Mouse (Mus musculus): ENCODE measurements around the gene Ndc1. TPM values are rescaled to one million over a fixed set of nuclear protein-coding genes. Genes with fewer than 3 reads are reported as not detected.

Gene Ndc1
- polyA plus RNA-seq, 1 experiment from 2014 or later: 27.9 TPM

GRCm38 (mm10) chr4:107442288-107442687 is 74.7 kb downstream of the Ndc1 start:
- no peak overlapping the region for H3K9ac ChIP-seq
- peak overlapping the region; percentile 65 for H3K27ac ChIP-seq (replicated peaks)
- H3K9me3 ChIP-seq (replicated peaks): no peaks in the 10 kb centered on the region
- peak overlapping the region; percentile 19 for H3K4me3 ChIP-seq (replicated peaks)
- H3K27me3 ChIP-seq: peaks cover 34% of the 10 kb centered on the region
- WGBS: 35% methylated on average over 11 of the region's 11 CpGs
- H3K4me2 ChIP-seq (replicated peaks): peak overlapping the region; percentile 40
- no peak for ATAC-seq (ENCODE audit: insufficient number of reproducible peaks, low FRiP score, low TSS enrichment, low read depth)
- peaks cover 41% of the 10 kb centered on the region for H3K4me1 ChIP-seq
- no peaks in the 10 kb centered on the region for H3K36me3 ChIP-seq

DNA sequence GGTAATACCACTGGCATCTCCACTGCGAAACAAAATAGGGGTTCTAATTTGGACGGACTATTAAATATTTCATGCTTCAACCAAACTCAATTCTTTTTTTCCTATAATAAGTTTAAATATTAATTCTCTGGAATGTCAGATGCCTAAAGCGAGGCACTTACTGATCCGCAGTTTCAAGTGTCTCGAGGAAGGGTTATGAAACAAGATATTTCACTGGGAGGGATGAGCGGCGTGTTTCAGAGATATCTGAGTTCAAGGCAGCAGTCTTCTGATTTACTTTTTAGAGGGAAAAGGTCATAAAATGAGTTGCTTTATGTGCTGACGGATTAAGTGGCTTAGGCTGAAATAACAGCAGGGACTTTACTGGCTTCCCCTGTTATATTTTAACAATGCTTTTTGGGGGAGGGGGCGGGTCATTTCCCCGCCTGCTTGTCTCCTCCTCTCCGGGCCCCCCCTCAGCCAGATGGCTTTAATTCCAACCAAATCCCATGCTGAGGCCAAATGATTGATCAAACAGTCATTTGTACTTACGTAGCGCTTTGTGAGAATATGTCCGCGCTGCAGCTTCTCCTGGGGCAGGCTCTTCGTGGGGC is 75.4 kb downstream of the Ndc1 start:
- H3K4me2 ChIP-seq (replicated peaks): peak overlapping the region; percentile 40
- no peak; the same call in 1 of the 2 replicates for ATAC-seq (ENCODE audit: insufficient number of reproducible peaks, low FRiP score, low TSS enrichment, low read depth)

DNA sequence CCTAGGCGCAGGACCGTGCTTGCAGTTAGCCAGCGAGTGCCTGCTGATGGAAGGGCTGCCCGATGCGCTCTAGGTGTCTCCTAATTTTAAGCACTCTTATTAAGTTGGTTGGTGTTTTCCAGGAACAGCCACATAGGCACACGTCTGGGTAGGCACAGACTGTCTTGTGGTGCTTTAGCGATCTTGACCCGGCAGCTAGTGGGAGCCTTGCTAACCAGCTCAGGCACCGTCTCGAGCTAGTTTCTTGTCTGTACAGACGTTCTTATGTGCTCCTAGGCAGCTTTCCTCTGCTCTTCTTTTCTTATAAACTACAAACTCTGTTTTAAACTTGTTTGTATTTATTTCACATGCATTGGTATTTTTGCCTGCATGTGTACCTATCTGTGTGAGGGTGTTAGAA is 76.0 kb downstream of the Ndc1 start:
- Histone ChIP-seq H3K36me3 (no peaks in the 10 kb centered on the region), H3K4me3 (replicated peaks) (peak overlapping the region; percentile 19; the same call in 1 of the 2 replicates), H3K27ac (replicated peaks) (peak overlapping the region; percentile 65; the same call in 1 of the 2 replicates), H3K4me2 (replicated peaks) (peak overlapping the region; percentile 40), H3K9ac (no peak overlapping the region), H3K27me3 (peaks cover 30% of the 10 kb centered on the region), H3K9me3 (replicated peaks) (no peaks in the 10 kb centered on the region), H3K4me1 (peaks cover 36% of the 10 kb centered on the region)
- ATAC-seq (ENCODE audit: insufficient number of reproducible peaks, low FRiP score, low TSS enrichment, low read depth): no peak
- WGBS: 38% methylated on average over 11 of the region's 11 CpGs

More for the DNA sequence above, 75.4 kb downstream of the Ndc1 start:
- Histone ChIP-seq H3K9ac (no peak overlapping the region), H3K4me3 (replicated peaks) (peak overlapping the region; percentile 19), H3K27me3 (peaks cover 29% of the 10 kb centered on the region), H3K9me3 (replicated peaks) (no peaks in the 10 kb centered on the region), H3K27ac (replicated peaks) (peak overlapping the region; percentile 65), H3K36me3 (no peaks in the 10 kb centered on the region), H3K4me1 (peaks cover 36% of the 10 kb centered on the region)
- WGBS: 21% methylated on average over 16 of the region's 16 CpGs

- Histone ChIP-seq H3K27ac (replicated peaks) (no peak overlapping the region), H3K27me3 (peaks cover 15% of the 10 kb centered on the region; the same call in 1 of the 2 replicates), H3K4me3 (replicated peaks) (no peak overlapping the region), H3K9ac (no peak overlapping the region), H3K9me3 (replicated peaks) (no peaks in the 10 kb centered on the region), H3K36me3 (no peaks in the 10 kb centered on the region), H3K4me1 (peaks cover 14% of the 10 kb centered on the region), H3K4me2 (replicated peaks) (no peak overlapping the region)
- ATAC-seq (ENCODE audit: insufficient number of reproducible peaks, low FRiP score, low TSS enrichment, low read depth): no peak
- 85% methylated on average over 6 of the region's 6 CpGs for WGBS
These were observed 80.9 kb downstream of the Ndc1 start for GRCm38 (mm10) chr4:107448481-107448880.

GRCm38 (mm10) chr4:107449519-107449918 is 81.9 kb downstream of the Ndc1 start:
- WGBS: 88% methylated on average over 13 of the region's 13 CpGs
- H3K36me3 ChIP-seq: no peaks in the 10 kb centered on the region
- peaks cover 12% of the 10 kb centered on the region; the same call in 1 of the 2 replicates for H3K4me1 ChIP-seq
- H3K9ac ChIP-seq: no peak overlapping the region
- no peaks in the 10 kb centered on the region for H3K9me3 ChIP-seq (replicated peaks)
- H3K4me2 ChIP-seq (replicated peaks): no peak overlapping the region
- no peak for ATAC-seq (ENCODE audit: insufficient number of reproducible peaks, low FRiP score, low TSS enrichment, low read depth)
- no peak overlapping the region for H3K27ac ChIP-seq (replicated peaks)
- H3K4me3 ChIP-seq (replicated peaks): no peak overlapping the region
- peaks cover 11% of the 10 kb centered on the region; the same call in 1 of the 2 replicates for H3K27me3 ChIP-seq

DNA sequence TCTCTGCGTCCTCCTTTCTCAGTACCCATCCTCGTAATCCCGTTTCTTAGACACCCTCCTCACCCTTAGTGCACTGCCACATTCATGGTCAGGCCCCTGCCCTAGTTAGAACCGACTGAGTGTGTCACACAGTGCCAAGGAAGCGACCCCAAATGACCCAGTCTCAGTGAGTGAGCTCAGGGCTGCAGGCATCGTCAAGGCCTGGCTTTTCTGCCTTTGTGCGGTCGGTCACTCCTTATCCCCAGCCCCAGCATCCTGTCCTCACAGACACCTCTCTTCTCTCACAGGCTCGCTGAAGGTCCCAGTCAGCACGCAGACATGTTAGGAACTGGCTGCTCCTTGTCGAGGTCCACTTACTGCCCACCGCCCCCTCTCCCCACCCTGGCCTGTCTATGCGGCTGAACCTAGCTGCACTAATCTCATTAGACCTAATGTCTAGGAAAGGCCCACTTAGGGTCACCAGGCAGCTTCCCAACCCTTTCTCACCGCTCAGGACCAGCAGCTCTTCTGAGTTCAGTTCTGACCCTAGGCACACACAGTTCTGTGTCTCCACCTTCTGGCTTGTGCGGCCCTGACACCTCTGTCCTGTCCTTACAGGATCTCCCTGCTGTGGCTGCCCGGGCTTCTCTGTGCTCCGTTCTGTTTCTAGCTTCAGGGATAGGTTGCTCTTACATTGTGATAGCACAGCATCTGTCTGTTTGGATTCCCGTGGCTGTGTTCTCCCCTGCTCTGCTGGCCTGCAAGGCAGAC is 84.9 kb downstream of the Ndc1 start:
- no peak overlapping the region for H3K27ac ChIP-seq (replicated peaks)
- H3K9me3 ChIP-seq (replicated peaks): no peaks in the 10 kb centered on the region
- 0 out of 2 replicates have a peak, but pooled peaks cover 3% of the 10 kb centered on the region for H3K27me3 ChIP-seq
- no peak overlapping the region for H3K4me3 ChIP-seq (replicated peaks)
- no peaks in the 10 kb centered on the region for H3K36me3 ChIP-seq
- no peak overlapping the region for H3K4me2 ChIP-seq (replicated peaks)
- ATAC-seq (ENCODE audit: insufficient number of reproducible peaks, low FRiP score, low TSS enrichment, low read depth): no peak
- 70% methylated on average over 18 of the region's 18 CpGs for WGBS
- H3K9ac ChIP-seq: no peak overlapping the region
- peaks cover 19% of the 10 kb centered on the region for H3K4me1 ChIP-seq

DNA sequence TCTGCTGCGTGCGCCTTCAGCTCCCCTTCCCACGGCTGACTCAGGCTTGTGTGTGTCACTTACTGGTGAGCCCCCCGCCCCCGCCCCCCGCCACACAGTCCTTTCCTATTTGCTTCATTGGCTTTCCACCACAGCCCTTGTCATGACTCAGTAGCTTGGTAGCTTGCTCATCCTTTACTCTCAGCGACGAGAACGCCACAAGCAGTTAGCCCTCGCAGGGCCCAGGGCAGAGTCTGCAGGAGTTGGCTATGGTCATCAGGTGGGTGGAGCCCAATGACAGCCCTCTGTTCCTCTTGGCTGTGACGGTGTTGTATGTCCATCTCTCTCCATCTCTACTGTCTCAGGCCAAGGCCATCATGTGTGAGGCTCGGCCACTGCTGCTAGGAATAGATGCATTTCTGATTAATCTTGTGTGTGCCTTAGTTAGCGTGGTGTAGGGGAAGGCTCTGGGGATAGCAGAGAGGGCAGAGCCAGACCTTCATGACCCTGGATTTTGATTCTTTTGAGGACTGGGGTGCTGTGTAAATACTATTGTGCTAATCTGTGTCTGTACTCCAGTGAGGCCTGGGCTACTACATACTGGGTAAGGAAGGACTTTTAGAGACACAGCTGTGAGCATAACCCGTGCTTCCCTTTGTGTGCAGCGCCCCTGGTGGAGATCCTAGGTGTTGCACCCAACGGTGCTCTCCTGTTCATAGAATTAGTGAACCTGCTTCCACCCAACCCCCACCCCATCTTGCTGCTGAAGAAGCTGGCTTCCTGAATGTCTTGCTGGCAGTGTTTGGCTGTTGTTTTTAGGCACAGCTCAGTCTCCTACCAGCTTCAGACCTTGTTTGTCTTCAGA is 85.8 kb downstream of the Ndc1 start:
- H3K9ac ChIP-seq: no peak overlapping the region
- H3K4me2 ChIP-seq (replicated peaks): no peak overlapping the region
- 63% methylated on average over 16 of the region's 16 CpGs for WGBS
- H3K4me3 ChIP-seq (replicated peaks): no peak overlapping the region
- no peak for ATAC-seq (ENCODE audit: insufficient number of reproducible peaks, low FRiP score, low TSS enrichment, low read depth)
- H3K27ac ChIP-seq (replicated peaks): no peak overlapping the region; the same call in 1 of the 2 replicates
- H3K27me3 ChIP-seq: no peaks in the 10 kb centered on the region
- no peaks in the 10 kb centered on the region for H3K36me3 ChIP-seq
- peaks cover 29% of the 10 kb centered on the region for H3K4me1 ChIP-seq
- H3K9me3 ChIP-seq (replicated peaks): no peaks in the 10 kb centered on the region

DNA sequence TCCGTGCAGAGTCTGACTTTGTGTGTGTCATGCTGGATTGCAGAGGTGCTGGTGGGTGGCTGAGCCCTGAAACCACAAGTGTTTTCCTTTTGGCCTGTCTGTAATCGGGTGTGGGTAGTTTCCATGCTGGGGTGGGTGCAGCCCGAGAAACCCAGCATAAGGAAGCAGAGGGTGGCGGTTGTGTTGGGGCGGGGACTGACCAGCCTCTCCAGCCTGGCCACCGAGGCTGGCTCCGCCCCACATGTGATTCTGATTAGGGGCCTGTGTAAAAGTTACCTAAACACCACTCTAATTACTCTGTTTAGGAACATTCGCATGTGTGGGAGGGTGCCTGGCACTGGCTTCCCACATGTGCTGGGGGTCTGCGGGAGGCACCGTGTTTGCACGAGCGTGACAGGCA is 90.0 kb downstream of the Ndc1 start:
- H3K9me3 ChIP-seq (replicated peaks): no peaks in the 10 kb centered on the region
- peak overlapping the region; percentile 41 for H3K4me2 ChIP-seq (replicated peaks)
- H3K27ac ChIP-seq (replicated peaks): peak overlapping the region; percentile 68; the same call in 1 of the 2 replicates
- peak; percentile 83 for ATAC-seq (ENCODE audit: insufficient number of reproducible peaks, low FRiP score, low TSS enrichment, low read depth)
- WGBS: 27% methylated on average over 12 of the region's 12 CpGs
- peaks cover 57% of the 10 kb centered on the region for H3K4me1 ChIP-seq
- no peaks in the 10 kb centered on the region; the same call in 1 of the 2 replicates for H3K27me3 ChIP-seq
- H3K36me3 ChIP-seq: no peaks in the 10 kb centered on the region
- H3K9ac ChIP-seq: no peak overlapping the region
- H3K4me3 ChIP-seq (replicated peaks): peak overlapping the region; percentile 12; the same call in 1 of the 2 replicates

GRCm38 (mm10) chr4:107458907-107459306 is 91.3 kb downstream of the Ndc1 start:
- Histone ChIP-seq H3K4me3 (replicated peaks) (no peak overlapping the region), H3K9me3 (replicated peaks) (no peaks in the 10 kb centered on the region), H3K9ac (no peak overlapping the region), H3K4me2 (replicated peaks) (no peak overlapping the region), H3K27me3 (no peaks in the 10 kb centered on the region; the same call in 1 of the 2 replicates), H3K27ac (replicated peaks) (no peak overlapping the region), H3K4me1 (peaks cover 51% of the 10 kb centered on the region), H3K36me3 (no peaks in the 10 kb centered on the region)
- WGBS: 83% methylated on average over 17 of the region's 17 CpGs
- ATAC-seq (ENCODE audit: insufficient number of reproducible peaks, low FRiP score, low TSS enrichment, low read depth): no peak

DNA sequence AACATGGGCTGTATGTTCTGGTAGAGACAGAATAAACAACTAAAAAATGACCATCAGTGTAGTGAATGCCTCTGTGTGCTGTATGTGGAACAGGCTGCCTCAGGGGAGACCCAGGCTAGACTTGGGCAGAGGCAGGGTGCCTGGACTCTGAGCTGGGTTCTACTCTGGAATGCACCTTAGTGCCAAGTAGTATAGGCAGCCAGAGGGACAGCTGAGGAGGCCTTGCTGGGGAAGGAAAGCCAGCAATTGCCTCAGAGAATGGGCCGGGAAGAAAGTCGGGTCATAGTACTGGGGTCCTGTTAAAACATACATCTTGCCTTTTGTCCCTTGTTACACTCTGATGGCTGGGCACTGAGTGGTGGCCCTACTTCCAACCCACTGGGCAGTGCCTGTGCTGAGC is 91.9 kb downstream of the Ndc1 start:
- H3K27me3 ChIP-seq: no peaks in the 10 kb centered on the region; the same call in 1 of the 2 replicates

DNA sequence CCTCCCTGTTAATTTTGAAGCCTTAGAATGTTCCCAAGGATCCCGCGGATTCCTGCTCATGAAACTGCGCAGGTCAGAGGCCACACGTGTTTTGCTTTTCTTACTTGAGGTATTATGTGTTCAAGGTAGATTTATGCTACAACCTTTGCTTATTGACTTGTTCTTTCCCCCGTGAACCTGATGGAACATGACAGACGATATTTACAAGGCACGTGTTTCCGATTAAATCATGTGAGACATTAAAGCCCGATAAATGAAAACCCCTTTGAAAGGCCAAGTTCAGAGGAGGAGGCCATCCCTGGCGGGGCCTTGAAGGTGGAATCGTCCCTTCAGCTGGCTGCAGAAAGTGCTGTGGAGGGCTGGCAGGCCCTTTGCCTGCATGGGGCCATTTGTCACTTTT is 92.9 kb downstream of the Ndc1 start:
- no peak overlapping the region for H3K4me2 ChIP-seq (replicated peaks)
- no peaks in the 10 kb centered on the region; the same call in 1 of the 2 replicates for H3K27me3 ChIP-seq
- 53% methylated on average over 11 of the region's 11 CpGs for WGBS
- no peak overlapping the region for H3K9ac ChIP-seq
- no peaks in the 10 kb centered on the region for H3K9me3 ChIP-seq (replicated peaks)
- no peak overlapping the region for H3K27ac ChIP-seq (replicated peaks)
- no peak overlapping the region for H3K4me3 ChIP-seq (replicated peaks)
- ATAC-seq (ENCODE audit: insufficient number of reproducible peaks, low FRiP score, low TSS enrichment, low read depth): no peak
- no peaks in the 10 kb centered on the region for H3K36me3 ChIP-seq
- H3K4me1 ChIP-seq: peaks cover 57% of the 10 kb centered on the region

More for the DNA sequence above, 91.9 kb downstream of the Ndc1 start:
- Histone ChIP-seq H3K4me1 (peaks cover 57% of the 10 kb centered on the region), H3K9ac (no peak overlapping the region), H3K4me2 (replicated peaks) (no peak overlapping the region), H3K27ac (replicated peaks) (no peak overlapping the region), H3K9me3 (replicated peaks) (no peaks in the 10 kb centered on the region), H3K36me3 (no peaks in the 10 kb centered on the region), H3K4me3 (replicated peaks) (no peak overlapping the region)
- 78% methylated on average over 2 of the region's 2 CpGs for WGBS
- no peak for ATAC-seq (ENCODE audit: insufficient number of reproducible peaks, low FRiP score, low TSS enrichment, low read depth)
